Mouse (Mus musculus) forelimb bud, embryonic 11.5 days (tissue): ENCODE results near the gene Olfr576.

Experiments used
- DNase-seq: peaks from one replicate; pipeline ENCODE4 v3.0.0-alpha.2; 2012; ENCODE audit warnings: low read depth, low spot score

Olfr576 gene

DNA sequence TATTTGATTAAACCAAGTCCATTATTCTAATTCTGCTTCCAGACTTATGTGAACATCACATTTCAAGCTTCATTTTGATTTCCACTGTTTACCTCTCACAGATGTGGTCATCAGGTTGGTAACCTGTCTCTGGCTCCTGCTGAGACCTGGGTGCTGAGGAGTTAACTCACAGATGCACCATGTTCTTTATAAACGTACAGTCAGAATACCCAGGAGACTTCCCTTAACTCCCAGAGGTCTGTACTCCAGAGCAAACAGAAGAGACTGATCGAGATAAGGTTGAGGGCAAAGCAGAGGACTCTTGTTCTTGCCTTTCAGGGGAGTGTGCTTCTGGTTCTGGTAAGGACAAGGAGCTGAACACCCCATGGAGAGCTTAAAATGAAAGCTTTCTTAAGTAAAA is at the start of gene Olfr576:
Olfr576 (plus strand) TSS at position 301 of the 400 bp plus-strand sequence.
- DNase-seq: no peak

DNA sequence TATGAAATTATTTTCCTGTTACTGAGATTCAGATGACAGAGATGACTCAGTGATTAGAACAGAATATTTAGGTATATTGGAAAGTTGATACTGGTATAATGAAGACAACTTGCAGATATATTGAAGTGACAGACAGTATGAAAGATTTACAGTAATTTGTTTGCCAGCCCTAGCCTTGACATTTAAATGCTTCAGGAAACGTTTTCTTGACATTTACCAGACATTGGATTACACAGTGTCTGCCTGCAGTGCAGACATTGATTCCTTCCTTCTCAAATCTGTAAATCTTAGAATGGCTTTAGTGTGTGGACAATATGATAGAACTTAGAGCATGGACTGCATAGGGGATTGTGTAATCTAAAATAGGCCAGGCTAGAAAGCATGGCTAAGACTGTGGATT is 47.2 kb upstream of the Olfr576 start:
- DNase-seq: no peak

DNA sequence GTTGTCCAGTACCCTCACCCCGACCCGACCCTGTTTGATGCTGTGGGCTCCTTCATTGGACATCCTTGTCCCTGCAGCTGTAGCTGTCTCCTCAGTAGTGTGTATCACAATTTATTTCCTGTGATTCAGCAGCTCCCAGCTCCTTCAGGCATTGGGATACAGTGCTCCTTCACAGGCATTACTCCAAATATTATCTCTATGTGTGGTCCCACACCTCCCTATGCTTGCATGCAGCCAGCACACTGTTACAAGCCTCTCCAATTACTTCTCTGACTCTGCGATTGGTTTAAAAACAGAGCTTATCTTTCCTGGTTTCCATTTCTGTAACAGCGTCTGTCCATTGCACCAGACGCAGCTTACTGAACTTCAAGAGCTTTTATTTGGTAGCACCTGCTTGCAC is 46.1 kb upstream of the Olfr576 start:
- no peak for DNase-seq

DNA sequence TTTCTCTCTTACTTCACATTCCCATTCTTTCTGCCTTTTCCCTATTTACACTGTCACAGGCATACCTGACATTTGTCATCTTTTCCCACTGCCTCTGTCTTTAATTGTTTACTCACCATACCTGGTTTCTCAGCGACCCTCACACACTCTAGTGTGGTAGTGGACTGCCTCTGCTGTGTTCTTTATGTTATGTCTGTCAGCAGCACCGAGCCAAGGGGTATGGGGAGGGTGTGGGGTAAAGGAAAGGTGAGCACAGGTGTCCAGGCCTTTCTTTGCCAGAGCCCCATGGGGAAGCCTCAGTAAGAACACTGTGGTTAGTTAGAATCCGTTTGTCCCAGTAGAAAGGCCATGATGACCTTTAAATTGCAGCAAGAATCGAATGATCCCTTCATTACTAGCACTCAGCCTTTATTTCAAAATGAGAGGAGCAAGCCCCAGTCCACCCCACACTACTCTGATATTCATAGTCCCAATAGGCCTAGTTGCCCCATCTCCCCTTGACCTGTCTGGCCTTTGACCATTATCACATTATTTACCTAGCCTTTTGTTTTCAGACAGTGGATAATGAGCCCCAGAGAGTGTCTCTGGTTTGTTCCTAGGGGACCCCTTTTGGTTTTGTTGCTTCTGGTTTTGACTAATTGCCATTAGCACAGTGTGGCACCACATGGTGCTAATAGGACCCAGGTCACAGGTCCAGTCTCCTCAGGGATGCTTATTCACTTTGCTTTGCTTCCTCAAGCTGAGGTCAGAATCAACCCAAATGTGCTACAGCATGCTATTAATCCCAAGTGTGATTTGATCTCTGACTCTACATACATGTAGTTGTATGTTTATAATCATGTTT is 45.2 kb upstream of the Olfr576 start, which contains the start of gene Olfr571:
Olfr571 (minus strand) TSS at position 505 of the 844 bp plus-strand sequence.
- no peak for DNase-seq

DNA sequence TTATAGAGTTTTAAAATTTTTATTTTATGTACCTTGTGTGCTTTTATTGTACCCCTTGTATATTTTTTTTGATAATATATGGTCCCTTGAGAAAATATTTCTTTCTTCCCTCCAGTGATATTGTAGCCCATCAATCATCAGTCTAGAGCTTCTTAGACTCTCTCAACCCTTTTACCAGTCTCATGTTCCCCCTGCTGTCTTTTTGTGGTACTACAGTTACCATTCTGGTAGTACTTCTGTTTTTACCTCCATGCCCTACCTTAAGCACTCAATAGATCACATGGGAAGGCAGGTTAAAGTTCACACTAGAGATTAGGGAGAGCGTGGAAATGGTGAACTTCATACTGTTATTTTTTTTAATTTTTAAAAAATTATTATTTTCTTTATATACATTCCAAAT is 42.8 kb upstream of the Olfr576 start:
- peak; percentile 59 for DNase-seq

DNA sequence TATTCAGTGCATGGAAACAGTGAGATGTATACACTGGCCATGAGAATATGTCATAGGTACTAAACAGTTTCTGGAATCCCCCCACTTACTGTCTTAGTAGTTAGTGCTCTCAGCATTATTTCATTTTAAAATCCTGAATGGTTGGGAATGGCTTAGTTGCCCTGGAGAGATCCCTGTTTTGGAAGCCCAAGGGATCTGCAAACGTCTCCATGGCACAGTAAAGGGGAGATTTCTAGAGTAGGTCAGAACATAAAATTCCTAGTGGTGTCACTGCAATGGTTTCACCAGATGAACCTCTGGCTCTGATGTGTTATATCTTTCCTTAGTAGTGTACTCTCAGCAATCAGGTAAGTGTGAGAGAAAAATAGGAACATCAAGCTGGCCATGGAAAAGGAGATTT is 38.4 kb upstream of the Olfr576 start, which contains the start of gene Olfr572:
Olfr572 (plus strand) TSS at position 301 of the 400 bp plus-strand sequence.
- no peak for DNase-seq

DNA sequence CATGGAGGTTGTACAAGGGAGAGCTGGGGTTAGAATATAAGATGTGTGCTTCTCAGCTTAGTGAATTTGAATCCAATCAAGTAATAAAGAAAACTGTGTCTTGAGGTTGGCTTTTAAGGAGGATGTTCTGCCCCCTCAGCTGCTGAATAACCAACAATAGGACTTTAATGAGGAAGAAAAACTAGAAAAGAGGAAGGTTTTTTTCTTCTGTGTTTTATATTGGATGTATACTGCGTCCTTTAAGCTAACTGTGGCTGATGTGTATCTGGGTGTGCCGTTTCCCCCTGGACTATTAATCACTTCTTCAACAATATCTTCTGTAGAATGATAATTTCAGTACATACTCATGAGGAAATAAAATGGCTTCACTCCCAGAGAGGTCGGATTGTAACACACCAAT is 35.4 kb upstream of the Olfr576 start:
- no peak for DNase-seq

DNA sequence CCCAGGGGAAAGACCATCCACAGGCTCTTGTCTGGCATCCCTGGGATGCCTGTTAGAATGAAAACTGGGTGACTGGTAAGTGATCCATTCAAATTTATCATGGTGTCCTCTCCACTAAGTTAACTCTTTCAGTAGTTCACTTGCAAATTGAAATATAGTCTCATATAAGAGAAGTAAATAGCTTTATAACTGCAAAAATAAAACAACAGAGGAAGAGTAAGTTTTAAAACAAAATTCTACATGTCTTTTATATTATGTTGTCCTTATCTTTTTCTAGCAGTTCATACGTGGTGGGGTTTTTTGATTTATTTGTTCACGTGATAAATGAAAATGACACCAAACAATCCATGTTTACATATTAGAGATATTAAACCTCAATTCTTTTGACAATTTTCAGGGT is 20.0 kb upstream of the Olfr576 start, which contains the start of gene Olfr573-ps1:
Olfr573-ps1 (minus strand) TSS at position 101 of the 400 bp plus-strand sequence.
- no peak for DNase-seq

DNA sequence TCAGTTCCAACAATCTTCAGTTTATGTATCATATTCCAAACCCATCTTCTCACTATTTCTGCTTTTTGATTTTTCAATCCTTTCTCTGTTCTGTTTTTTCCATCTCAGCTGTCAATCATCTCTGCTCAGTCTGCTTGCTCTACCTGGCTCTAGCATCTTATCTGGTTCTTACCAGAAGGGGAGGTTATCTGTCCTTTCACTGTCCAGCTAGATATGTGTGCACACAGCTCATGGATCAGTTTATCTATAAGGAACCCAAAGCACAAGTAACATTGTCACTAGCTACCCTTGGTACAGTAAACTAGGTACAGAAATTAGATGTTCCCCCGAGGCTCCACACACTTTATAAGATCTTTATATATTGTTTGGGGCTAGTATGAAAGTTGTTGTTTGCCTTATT is 19.0 kb upstream of the Olfr576 start:
- no peak for DNase-seq

DNA sequence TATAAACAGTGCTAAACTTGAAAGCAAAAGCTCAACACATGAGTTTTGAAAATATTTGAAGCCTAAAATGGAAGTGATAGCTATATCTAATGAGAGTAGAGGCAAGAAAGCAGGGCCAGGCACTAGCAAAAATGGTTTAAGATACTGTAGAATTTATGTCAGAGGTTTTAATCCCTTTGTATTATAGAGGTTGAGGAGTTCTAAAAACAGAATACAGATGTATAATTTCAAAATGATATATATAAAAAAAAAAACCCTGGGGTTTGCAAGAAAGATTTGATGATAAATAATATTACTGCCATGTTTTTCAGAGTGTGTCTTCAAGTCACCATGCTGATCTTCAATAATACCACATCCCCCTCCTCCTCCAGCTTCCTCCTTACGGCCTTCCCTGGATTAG is 14.3 kb upstream of the Olfr576 start, which contains the start of gene Olfr574:
Olfr574 (plus strand) TSS at position 301 of the 400 bp plus-strand sequence.
- DNase-seq: no peak

DNA sequence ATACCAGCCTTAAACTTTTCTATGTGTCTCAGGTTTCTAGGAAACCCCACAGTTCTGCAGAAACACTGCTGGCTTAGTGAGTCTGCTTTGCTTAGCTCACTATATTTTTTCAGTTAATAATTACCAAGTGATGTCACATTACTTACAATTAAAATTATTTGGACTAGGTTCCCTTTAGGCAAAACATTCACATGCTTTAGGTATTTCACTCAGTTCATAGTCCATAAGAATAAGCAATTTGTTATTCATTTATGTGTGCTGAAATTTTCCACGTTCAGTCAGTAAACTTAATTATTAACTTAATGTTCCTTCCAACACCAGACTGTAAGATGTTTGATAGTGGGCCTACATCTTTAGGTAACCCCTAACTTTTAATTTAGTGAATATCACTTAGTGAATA is 11.7 kb upstream of the Olfr576 start:
- no peak for DNase-seq

DNA sequence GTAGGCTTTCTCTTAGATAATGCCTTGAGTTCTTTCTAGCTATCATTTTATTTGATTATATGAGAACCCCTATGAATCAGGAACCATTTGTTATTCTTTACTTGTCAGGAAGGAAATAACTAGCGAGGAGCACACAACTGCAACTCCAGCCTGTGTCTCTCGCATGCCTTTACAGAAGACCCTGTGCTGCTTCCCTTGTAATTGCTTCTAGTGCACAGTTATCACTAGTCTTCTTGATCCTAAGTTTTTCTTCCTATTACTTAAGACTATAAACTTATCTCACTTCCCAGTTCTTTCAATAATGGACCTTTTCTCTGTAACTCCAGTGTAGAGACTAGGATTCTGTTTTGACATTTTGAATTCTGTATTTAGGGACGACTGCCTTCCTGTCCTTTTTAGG is 4.3 kb upstream of the Olfr576 start:
- DNase-seq: no peak

DNA sequence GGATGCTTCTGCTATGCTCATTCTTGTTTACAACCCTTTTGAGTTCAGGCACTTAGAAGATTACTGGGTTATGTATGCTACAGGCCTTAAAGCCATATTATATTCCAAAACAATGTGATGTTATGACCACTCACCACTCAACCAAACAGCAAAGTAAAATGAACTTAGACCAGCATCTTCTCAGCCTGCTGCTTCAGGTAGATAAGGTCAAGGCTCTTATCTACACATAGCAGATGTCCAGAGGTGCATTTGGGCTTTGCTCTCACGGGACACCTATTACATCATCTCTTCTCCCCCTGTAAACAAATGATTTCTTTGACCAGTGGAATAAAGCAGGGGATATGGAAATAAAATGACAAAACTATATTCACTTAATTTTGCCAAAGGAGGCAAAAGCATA is 3.9 kb upstream of the Olfr576 start, which contains the start of gene Olfr575:
Olfr575 (minus strand) TSS at position 183 of the 400 bp plus-strand sequence.
- no peak for DNase-seq

DNA sequence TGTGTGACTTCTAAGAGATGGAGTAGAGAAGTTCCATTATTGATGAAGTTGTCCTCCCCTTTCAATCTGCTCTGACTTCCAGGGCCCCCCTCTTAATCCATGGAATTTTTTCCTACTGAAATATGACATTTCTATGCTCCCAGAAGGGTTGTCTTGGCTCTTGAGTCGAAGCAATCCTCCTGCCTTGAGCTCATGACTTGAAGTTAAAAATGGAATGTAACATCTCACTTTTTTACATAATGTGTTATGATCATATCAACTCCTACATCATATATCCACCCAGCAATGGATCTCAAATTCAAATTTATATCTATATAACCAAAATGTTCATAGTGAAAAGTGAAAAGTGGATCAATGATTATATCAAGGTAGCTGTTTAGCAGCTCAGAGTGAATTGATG is 11.9 kb downstream of the Olfr576 start:
- DNase-seq: no peak

DNA sequence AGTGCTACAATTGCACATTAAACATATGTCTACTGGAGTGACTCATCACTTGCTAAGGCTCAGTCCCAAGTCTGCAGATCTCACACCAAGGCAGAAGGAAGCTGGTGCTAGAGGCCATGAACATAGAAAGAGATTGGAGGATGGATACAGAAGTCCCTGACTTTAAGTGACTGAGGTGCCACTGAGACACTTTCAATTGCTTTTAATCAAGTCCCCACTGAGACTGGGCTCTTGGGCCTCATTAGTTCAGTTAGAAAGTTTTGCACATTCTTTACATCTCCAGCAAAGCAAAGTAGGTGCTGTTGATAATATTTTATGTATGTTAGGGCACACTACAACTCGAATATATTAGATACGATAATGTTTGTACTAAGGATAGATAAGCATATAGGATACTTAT is 13.4 kb downstream of the Olfr576 start, which contains the start of gene Olfr577:
Olfr577 (minus strand) TSS at position 101 of the 400 bp plus-strand sequence.
- no peak for DNase-seq

DNA sequence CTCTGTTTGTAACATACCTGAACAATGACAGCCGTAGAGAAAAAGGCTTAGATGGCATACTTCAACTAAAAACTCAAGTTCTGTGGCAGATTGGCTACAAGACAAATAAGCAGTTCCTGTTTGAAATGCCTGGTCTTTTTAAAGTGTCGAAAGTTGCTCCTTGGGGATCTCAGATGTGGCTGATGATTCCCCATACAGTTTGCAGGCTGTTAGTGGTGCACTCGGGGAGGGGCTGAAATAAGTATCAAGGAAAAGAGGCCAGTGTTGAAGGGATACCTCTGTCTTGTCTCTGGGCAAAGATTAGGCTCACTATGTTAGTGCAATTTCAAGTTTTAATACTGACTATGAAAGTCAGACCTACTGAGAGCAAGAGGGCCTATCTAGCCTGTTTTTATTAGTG is 26.8 kb downstream of the Olfr576 start, which contains the start of gene Olfr578:
Olfr578 (minus strand) TSS at position 101 of the 400 bp plus-strand sequence.
- DNase-seq: no peak
